Mouse (Mus musculus) heart, embryonic 13.5 days (tissue): ENCODE data around the gene Rgl3. TPM values are rescaled to one million over a fixed set of nuclear protein-coding genes. Genes with fewer than 3 reads are reported as not detected.

Experiments used
- ATAC-seq: fragments of 200-750 bp; cut with Nextera tagmentation; 2 replicates; pipeline ENCODE4 v1.8.0; 2017; ENCODE audit warnings: moderate TSS enrichment; ENCODE audit not compliant: insufficient number of reproducible peaks, low FRiP score, low TSS enrichment; ENCODE audit errors: extremely low read depth
- H3K27ac ChIP-seq: fragments of 300-500 bp; sonication (generic); replicated peaks from 2 replicates; pipeline ENCODE4 v1.5.1; 2015; ENCODE audit warnings: moderate library complexity, mild to moderate bottlenecking, inconsistent platforms
- H3K27me3 ChIP-seq: fragments of 300-500 bp; sonication (generic); replicated peaks from 2 replicates; pipeline ENCODE4 v1.6.1; 2015; ENCODE audit warnings: mild to moderate bottlenecking, inconsistent platforms
- H3K36me3 ChIP-seq: fragments of 300-500 bp; sonication (generic); 2 replicates; pipeline ENCODE4 v1.6.1; 2015; ENCODE audit warnings: mild to moderate bottlenecking, inconsistent platforms
- H3K4me1 ChIP-seq: fragments of 300-500 bp; sonication (generic); 2 replicates; pipeline ENCODE4 v1.6.1; 2015; ENCODE audit warnings: inconsistent platforms
- H3K4me2 ChIP-seq: fragments of 300-500 bp; sonication (generic); 2 replicates; pipeline ENCODE4 v1.6.1; 2015; ENCODE audit warnings: inconsistent platforms, mild to moderate bottlenecking, moderate library complexity
- H3K4me3 ChIP-seq: fragments of 300-500 bp; sonication (generic); 2 replicates; pipeline ENCODE4 v1.5.1; 2015; ENCODE audit warnings: moderate library complexity, mild to moderate bottlenecking, inconsistent platforms
- H3K9ac ChIP-seq: fragments of 300-500 bp; sonication (generic); 2 replicates; pipeline ENCODE4 v1.6.1; 2015; ENCODE audit warnings: inconsistent platforms, mild to moderate bottlenecking, moderate library complexity
- H3K9me3 ChIP-seq: fragments of 300-500 bp; sonication (generic); 2 replicates; pipeline ENCODE4 v1.6.1; 2016; ENCODE audit warnings: inconsistent platforms
- WGBS: fragments of 180-500 bp; shearing (Covaris S2); methylation state at CpG from one replicate; pipeline ENCODE4 v1.1.7; 2015; ENCODE audit warnings: mixed read lengths; 5-methylcytosine and 5-hydroxymethylcytosine counted together
- polyA plus RNA-seq: library from polyadenylated mRNA; unstranded; fragments of >200 nt; fragmentation: Nextera tagmentation; extraction: Ambion mirVana; gene quantifications from 2 replicates; pipeline ENCODE4 v1.2.1, GENCODE M21; 2015

The Rgl3 gene
- polyA plus RNA-seq, 1 experiment from 2014 or later = 0.71 TPM

GRCm38 (mm10) chr9:21959244-21959643 lies 30.0 kb downstream of the Rgl3 start:
- no peak overlapping the region for H3K27ac ChIP-seq
- WGBS = 82% methylated on average over 7 of the region's 7 CpGs
- no peak for ATAC-seq

GRCm38 (mm10) chr9:21958372-21958771 lies 30.9 kb downstream of the Rgl3 start:
- Histone ChIP-seq H3K9ac (0 out of 2 replicates have a peak overlapping the region, but pooled peaks have one; percentile 16), H3K4me3 (no peak overlapping the region), H3K27ac (no peak overlapping the region), H3K36me3 (peaks cover 24% of the 10 kb centered on the region), H3K4me1 (peaks cover 44% of the 10 kb centered on the region), H3K27me3 (peaks cover 27% of the 10 kb centered on the region), H3K9me3 (no peaks in the 10 kb centered on the region), H3K4me2 (no peak overlapping the region)
- ATAC-seq = no peak
- WGBS = 62% methylated on average over 5 of the region's 5 CpGs

More at GRCm38 (mm10) chr9:21959244-21959643, 30.0 kb downstream of the Rgl3 start:
- peaks cover 24% of the 10 kb centered on the region for H3K36me3 ChIP-seq
- no peak overlapping the region for H3K4me3 ChIP-seq
- H3K9ac ChIP-seq = no peak overlapping the region
- H3K4me2 ChIP-seq = no peak overlapping the region; the same call in 1 of the 2 replicates
- peaks cover 52% of the 10 kb centered on the region for H3K4me1 ChIP-seq
- H3K9me3 ChIP-seq = no peaks in the 10 kb centered on the region
- H3K27me3 ChIP-seq = peaks cover 27% of the 10 kb centered on the region

- WGBS = under 1% methylated on average over 54 of the region's 54 CpGs
- Histone ChIP-seq H3K9ac (peak within 1 kb of the TSS; percentile 88), H3K27me3 (peaks cover 15% of the 10 kb centered on the region), H3K27ac (peak within 1 kb of the TSS; percentile 94), H3K4me2 (peak within 1 kb of the TSS; percentile 76), H3K4me3 (peak within 1 kb of the TSS; percentile 79), H3K4me1 (peaks cover 20% of the 10 kb centered on the region), H3K36me3 (peaks cover 24% of the 10 kb centered on the region), H3K9me3 (no peaks in the 10 kb centered on the region)
- peak; percentile 95 for ATAC-seq
These were observed 33.5 kb downstream of the Rgl3 start, which contains the start of gene Swsap1 for GRCm38 (mm10) chr9:21955570-21956281. TSS of gene Swsap1 (plus strand) at chr9:21955755.

- peaks cover 9% of the 10 kb centered on the region for H3K27me3 ChIP-seq
- H3K9me3 ChIP-seq = no peaks in the 10 kb centered on the region
- peaks cover 15% of the 10 kb centered on the region for H3K4me1 ChIP-seq
- H3K4me3 ChIP-seq = peak overlapping the region; percentile 79
- H3K27ac ChIP-seq = peak overlapping the region; percentile 94
- H3K9ac ChIP-seq = peak overlapping the region; percentile 88
- ATAC-seq = peak; percentile 50
- H3K36me3 ChIP-seq = peaks cover 24% of the 10 kb centered on the region
- WGBS = 1% methylated on average over 18 of the region's 18 CpGs
- peak overlapping the region; percentile 76 for H3K4me2 ChIP-seq
These were observed 34.0 kb downstream of the Rgl3 start for GRCm38 (mm10) chr9:21955225-21955569.

- H3K4me1 ChIP-seq = peaks cover 13% of the 10 kb centered on the region
- H3K27ac ChIP-seq = no peak overlapping the region
- WGBS = 73% methylated on average over 3 of the region's 3 CpGs
- H3K27me3 ChIP-seq = peaks cover 10% of the 10 kb centered on the region
- no peak for ATAC-seq
- H3K9ac ChIP-seq = no peak overlapping the region
- H3K4me3 ChIP-seq = no peak overlapping the region
- no peaks in the 10 kb centered on the region for H3K9me3 ChIP-seq
- H3K4me2 ChIP-seq = peak overlapping the region; percentile 76
- H3K36me3 ChIP-seq = peaks cover 24% of the 10 kb centered on the region
These were observed 34.6 kb downstream of the Rgl3 start for GRCm38 (mm10) chr9:21954635-21955034.

- H3K4me3 ChIP-seq = no peak overlapping the region
- H3K9ac ChIP-seq = no peak overlapping the region
- peaks cover 14% of the 10 kb centered on the region for H3K36me3 ChIP-seq
- WGBS = 6% methylated on average over 3 of the region's 3 CpGs
- peaks cover 13% of the 10 kb centered on the region for H3K4me1 ChIP-seq
- H3K27ac ChIP-seq = no peak overlapping the region
- H3K4me2 ChIP-seq = no peak overlapping the region
- no peak for ATAC-seq
- H3K27me3 ChIP-seq = peaks cover 15% of the 10 kb centered on the region
- H3K9me3 ChIP-seq = no peaks in the 10 kb centered on the region
These were observed 35.6 kb downstream of the Rgl3 start for GRCm38 (mm10) chr9:21953600-21953999.

GRCm38 (mm10) chr9:21951977-21952376 lies 37.3 kb downstream of the Rgl3 start:
- Histone ChIP-seq H3K27me3 (peaks cover 31% of the 10 kb centered on the region), H3K4me2 (no peak overlapping the region), H3K27ac (no peak overlapping the region), H3K9ac (no peak overlapping the region), H3K4me3 (no peak overlapping the region), H3K4me1 (peaks cover 21% of the 10 kb centered on the region), H3K36me3 (no peaks in the 10 kb centered on the region), H3K9me3 (no peaks in the 10 kb centered on the region)
- 71% methylated on average over 3 of the region's 3 CpGs for WGBS
- no peak for ATAC-seq

- no peak overlapping the region for H3K27ac ChIP-seq
- H3K4me1 ChIP-seq = peaks cover 16% of the 10 kb centered on the region; the same call in 1 of the 2 replicates
- no peak overlapping the region for H3K9ac ChIP-seq
- 15% methylated on average over 11 of the region's 11 CpGs for WGBS
- no peak overlapping the region for H3K4me3 ChIP-seq
- peaks cover 48% of the 10 kb centered on the region for H3K27me3 ChIP-seq
- no peaks in the 10 kb centered on the region for H3K36me3 ChIP-seq
- no peaks in the 10 kb centered on the region for H3K9me3 ChIP-seq
- H3K4me2 ChIP-seq = no peak overlapping the region
- ATAC-seq = no peak
These were observed 38.9 kb downstream of the Rgl3 start for GRCm38 (mm10) chr9:21950322-21950721.

- no peak overlapping the region for H3K9ac ChIP-seq
- 63% methylated on average over 6 of the region's 6 CpGs for WGBS
- no peak overlapping the region for H3K4me3 ChIP-seq
- H3K4me1 ChIP-seq = peaks cover 13% of the 10 kb centered on the region
- H3K36me3 ChIP-seq = no peaks in the 10 kb centered on the region
- no peak overlapping the region for H3K4me2 ChIP-seq
- H3K27ac ChIP-seq = no peak overlapping the region
- no peak for ATAC-seq
- no peaks in the 10 kb centered on the region for H3K9me3 ChIP-seq
- peaks cover 62% of the 10 kb centered on the region for H3K27me3 ChIP-seq
These were observed 40.5 kb downstream of the Rgl3 start for GRCm38 (mm10) chr9:21948790-21949189.

GRCm38 (mm10) chr9:21948146-21948545 lies 41.1 kb downstream of the Rgl3 start:
- no peak for ATAC-seq
- peaks cover 13% of the 10 kb centered on the region for H3K4me1 ChIP-seq
- H3K9ac ChIP-seq = no peak overlapping the region
- H3K9me3 ChIP-seq = no peaks in the 10 kb centered on the region
- no peak overlapping the region for H3K27ac ChIP-seq
- 48% methylated on average over 8 of the region's 8 CpGs for WGBS
- H3K4me3 ChIP-seq = no peak overlapping the region
- no peaks in the 10 kb centered on the region for H3K36me3 ChIP-seq
- H3K4me2 ChIP-seq = 0 out of 2 replicates have a peak overlapping the region, but pooled peaks have one; percentile 37
- H3K27me3 ChIP-seq = peaks cover 68% of the 10 kb centered on the region

- peaks cover 13% of the 10 kb centered on the region for H3K4me1 ChIP-seq
- 5% methylated on average over 28 of the region's 28 CpGs for WGBS
- H3K4me3 ChIP-seq = 0 out of 2 replicates have a peak overlapping the region, but pooled peaks have one; percentile 2
- ATAC-seq = no peak
- H3K27me3 ChIP-seq = peaks cover 69% of the 10 kb centered on the region
- H3K4me2 ChIP-seq = peak overlapping the region; percentile 37
- no peak overlapping the region for H3K9ac ChIP-seq
- no peak overlapping the region for H3K27ac ChIP-seq
- H3K36me3 ChIP-seq = no peaks in the 10 kb centered on the region
- H3K9me3 ChIP-seq = no peaks in the 10 kb centered on the region
These were observed 41.6 kb downstream of the Rgl3 start for GRCm38 (mm10) chr9:21947540-21948130.
